Mouse (Mus musculus): ENCODE measurements around the gene Prkn.

- TF ChIP-seq EP300 (IDR thresholded peaks at IDR 0.05; ENCODE audit: low read depth) (no peak), CTCF (IDR thresholded peaks at IDR 0.05; ENCODE audit: low read depth) (no peak)
Observed at GRCm38 (mm10) chr17:11270179-11270578, 430.0 kb downstream of the Prkn start.
